Comparison of ENCODE assay signal across 7 mouse cellular contexts in the genomic region with DNA sequence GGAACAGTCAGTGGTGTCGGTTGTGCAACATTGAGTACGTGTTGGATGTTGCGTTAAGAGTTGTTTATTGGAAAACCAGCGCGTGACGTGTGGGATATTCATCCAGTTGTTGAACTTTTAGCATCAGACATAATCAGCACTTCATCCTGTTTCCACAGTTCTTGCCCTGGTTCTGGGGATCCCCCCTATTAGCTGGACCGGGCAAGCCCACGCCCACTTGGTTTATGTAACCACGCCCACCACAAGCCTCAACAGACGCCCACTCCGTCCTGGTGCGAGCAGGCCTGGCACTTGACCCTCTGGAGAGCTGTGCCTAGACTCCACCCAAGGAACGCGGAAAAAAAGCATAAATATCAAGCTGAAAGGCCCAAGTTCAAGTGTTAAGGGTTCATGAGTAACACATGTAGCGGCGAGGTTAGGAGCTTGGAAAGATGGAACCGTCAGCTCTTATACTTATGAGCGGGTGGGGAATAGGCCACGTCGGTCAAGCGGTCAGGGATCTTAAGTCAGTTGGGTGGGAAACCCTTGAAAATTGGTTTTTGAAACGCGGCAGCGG. TPM values are rescaled to one million over a fixed set of nuclear protein-coding genes. Genes with fewer than 3 reads are reported as not detected.
DNase-seq lines count a peak whose midpoint lies in the region; ATAC-seq lines count a peak whose summit lies in the region.

No protein-coding gene starts in this region.

- H3K27ac ChIP-seq in brown adipose tissue, adult 24 weeks (replicated peaks; ENCODE audit: low read depth, low read length): peak overlapping the region; percentile 65
- H3K27ac ChIP-seq in forebrain, embryonic 12.5 days: peak overlapping the region; percentile 96
- H3K27ac ChIP-seq in limb, embryonic 12.5 days: peak overlapping the region; percentile 84
- peak overlapping the region; percentile 88; the same call in 1 of the 2 replicates for H3K27ac ChIP-seq in midbrain, embryonic 11.5 days (ENCODE audit: low read depth, low read length)
- peak overlapping the region; percentile 86 for H3K27ac ChIP-seq in stomach, embryonic 14.5 days (ENCODE audit: low read length)

- DNase-seq in MN1 (ENCODE audit: low spot score): peak; percentile 63
- DNase-seq in midbrain, embryonic 11.5 days (ENCODE audit: low spot score, missing footprints): no peak

- H3K9me3 ChIP-seq in forebrain, embryonic 12.5 days: no peaks in the 10 kb centered on the region
- H3K9me3 ChIP-seq in limb, embryonic 12.5 days: no peaks in the 10 kb centered on the region
- no peaks in the 10 kb centered on the region for H3K9me3 ChIP-seq in midbrain, embryonic 11.5 days (ENCODE audit: control insufficient read depth, low read length)
- H3K9me3 ChIP-seq in stomach, embryonic 14.5 days (ENCODE audit: control insufficient read depth, low read depth, low read length): no peaks in the 10 kb centered on the region

- peak overlapping the region; percentile 39 for H3K9ac ChIP-seq in forebrain, embryonic 12.5 days
- no peak overlapping the region; the same call in 1 of the 2 replicates for H3K9ac ChIP-seq in limb, embryonic 12.5 days (replicated peaks)
- peak overlapping the region; percentile 90 for H3K9ac ChIP-seq in midbrain, embryonic 11.5 days (ENCODE audit: low read length)
- no peak overlapping the region for H3K9ac ChIP-seq in stomach, embryonic 14.5 days (replicated peaks; ENCODE audit: low read depth, low read length)

- no peaks in the 10 kb centered on the region for H3K27me3 ChIP-seq in forebrain, embryonic 12.5 days
- H3K27me3 ChIP-seq in limb, embryonic 12.5 days: no peaks in the 10 kb centered on the region
- no peaks in the 10 kb centered on the region for H3K27me3 ChIP-seq in midbrain, embryonic 11.5 days (ENCODE audit: control insufficient read depth, insufficient read depth, low read length)
- H3K27me3 ChIP-seq in stomach, embryonic 14.5 days (ENCODE audit: control insufficient read depth, insufficient read depth, low read length): no peaks in the 10 kb centered on the region

- 15% methylated on average over 24 of the region's 24 CpGs for WGBS in forebrain, embryonic 12.5 days
- 15% methylated on average over 24 of the region's 24 CpGs for WGBS in limb, embryonic 12.5 days
- WGBS in midbrain, embryonic 11.5 days: 16% methylated on average over 24 of the region's 24 CpGs
- 13% methylated on average over 24 of the region's 24 CpGs for WGBS in stomach, embryonic 14.5 days

- H3K4me2 ChIP-seq in forebrain, embryonic 12.5 days: peak overlapping the region; percentile 93
- peak overlapping the region; percentile 84 for H3K4me2 ChIP-seq in limb, embryonic 12.5 days
- H3K4me2 ChIP-seq in midbrain, embryonic 11.5 days: peak overlapping the region; percentile 91
- peak overlapping the region; percentile 96 for H3K4me2 ChIP-seq in stomach, embryonic 14.5 days (replicated peaks; ENCODE audit: low read depth, low read length)

- peaks cover 16% of the 10 kb centered on the region for H3K4me1 ChIP-seq in brown adipose tissue, adult 24 weeks (ENCODE audit: control insufficient read depth, insufficient read depth, insufficient read length, low read length)
- H3K4me1 ChIP-seq in forebrain, embryonic 12.5 days: peaks cover 29% of the 10 kb centered on the region
- H3K4me1 ChIP-seq in limb, embryonic 12.5 days (replicated peaks): peaks cover 27% of the 10 kb centered on the region
- peaks cover 20% of the 10 kb centered on the region for H3K4me1 ChIP-seq in midbrain, embryonic 11.5 days (ENCODE audit: control insufficient read depth, insufficient read depth, low read length)
- H3K4me1 ChIP-seq in stomach, embryonic 14.5 days (ENCODE audit: control insufficient read depth, insufficient read depth, low read length): peaks cover 18% of the 10 kb centered on the region

- ATAC-seq in forebrain, embryonic 12.5 days (ENCODE audit: low FRiP score): peak; percentile 24
- ATAC-seq in hematopoietic stem cell, adult 5-6 weeks (replicated peaks in 1 of 2; ENCODE audit: insufficient read depth in 1 of 2, low FRiP score in 2 of 2, low TSS enrichment in 1 of 2, low read depth in 1 of 2, poor library complexity in 2 of 2, severe bottlenecking in 2 of 2): peak; percentile 6 to 22; a peak in 2 of 4 replicates
- ATAC-seq in limb, embryonic 12.5 days (ENCODE audit: insufficient number of reproducible peaks, insufficient read depth, low FRiP score, low TSS enrichment, low read depth): peak; percentile 16; the same call in 1 of the 2 replicates
- peak; percentile 26 for ATAC-seq in midbrain, embryonic 11.5 days (ENCODE audit: low FRiP score)
- peak; percentile 16; the same call in 1 of the 2 replicates for ATAC-seq in stomach, embryonic 14.5 days (ENCODE audit: insufficient number of reproducible peaks, insufficient read depth, low FRiP score, low read depth)

- peak overlapping the region; percentile 61 for H3K4me3 ChIP-seq in brown adipose tissue, adult 24 weeks (ENCODE audit: insufficient read depth, low read depth, low read length)
- peak overlapping the region; percentile 82 for H3K4me3 ChIP-seq in forebrain, embryonic 12.5 days (replicated peaks)
- H3K4me3 ChIP-seq in limb, embryonic 12.5 days (replicated peaks): peak overlapping the region; percentile 74
- peak overlapping the region; percentile 78 for H3K4me3 ChIP-seq in midbrain, embryonic 11.5 days (ENCODE audit: low read depth, low read length)
- H3K4me3 ChIP-seq in stomach, embryonic 14.5 days (ENCODE audit: low read depth, low read length): peak overlapping the region; percentile 82

- H3K36me3 ChIP-seq in forebrain, embryonic 12.5 days (replicated peaks): peaks cover 40% of the 10 kb centered on the region
- peaks cover 41% of the 10 kb centered on the region for H3K36me3 ChIP-seq in limb, embryonic 12.5 days
- H3K36me3 ChIP-seq in midbrain, embryonic 11.5 days (ENCODE audit: control insufficient read depth, insufficient read depth, low read length): peaks cover 8% of the 10 kb centered on the region; the same call in 1 of the 2 replicates
- H3K36me3 ChIP-seq in stomach, embryonic 14.5 days (ENCODE audit: control insufficient read depth, insufficient read depth, low read length): peaks cover 31% of the 10 kb centered on the region; the same call in 1 of the 2 replicates

RNA-seq across cellular contexts. Expression of a gene that starts 1.2 kb away (rescaled TPM):
- 7.3 and 9.1 TPM in 2 replicates for polyA plus RNA-seq in brown adipose tissue, adult 24 weeks (2012; ENCODE audit: insufficient read depth, insufficient read length, missing spikeins)
- 18.8 and 19.9 TPM in 2 replicates for polyA plus RNA-seq in forebrain, embryonic 12.5 days (2016; fragmentation: Nextera tagmentation; extraction: Ambion mirVana)
- 9.2 and 14.3 TPM in 2 replicates for total RNA-seq in hematopoietic stem cell, adult 5-6 weeks (2017)
- polyA plus RNA-seq in limb, embryonic 12.5 days (2016; fragmentation: Nextera tagmentation; extraction: Ambion mirVana): 18.7 and 21.2 TPM in 2 replicates
- 13.0 TPM in 2 replicates for polyA plus RNA-seq in midbrain, embryonic 11.5 days (2014; fragmentation: Nextera tagmentation; extraction: Ambion mirVana)
- polyA plus RNA-seq in stomach, embryonic 14.5 days (2014; fragmentation: Nextera tagmentation; extraction: Ambion mirVana): 17.1 and 17.9 TPM in 2 replicates

RNA-seq across cellular contexts. Expression of a gene that starts 10.3 kb away (rescaled TPM):
- polyA plus RNA-seq in brown adipose tissue, adult 24 weeks (2012; ENCODE audit: insufficient read depth, insufficient read length, missing spikeins): 106 and 116 TPM in 2 replicates
- polyA plus RNA-seq in forebrain, embryonic 12.5 days (2016; fragmentation: Nextera tagmentation; extraction: Ambion mirVana): 45.6 and 50.8 TPM in 2 replicates
- total RNA-seq in hematopoietic stem cell, adult 5-6 weeks (2017): 66.1 and 70.0 TPM in 2 replicates
- polyA plus RNA-seq in limb, embryonic 12.5 days (2016; fragmentation: Nextera tagmentation; extraction: Ambion mirVana): 50.3 and 50.7 TPM in 2 replicates
- polyA plus RNA-seq in midbrain, embryonic 11.5 days (2014; fragmentation: Nextera tagmentation; extraction: Ambion mirVana): 48.0 and 50.0 TPM in 2 replicates
- polyA plus RNA-seq in stomach, embryonic 14.5 days (2014; fragmentation: Nextera tagmentation; extraction: Ambion mirVana): 58.9 and 72.3 TPM in 2 replicates

RNA-seq across cellular contexts. Expression of a gene that starts 10.6 kb away (rescaled TPM):
- 90.9 and 113 TPM in 2 replicates for polyA plus RNA-seq in brown adipose tissue, adult 24 weeks (2012; ENCODE audit: insufficient read depth, insufficient read length, missing spikeins)
- 309 and 314 TPM in 2 replicates for polyA plus RNA-seq in forebrain, embryonic 12.5 days (2016; fragmentation: Nextera tagmentation; extraction: Ambion mirVana)
- 112 and 114 TPM in 2 replicates for total RNA-seq in hematopoietic stem cell, adult 5-6 weeks (2017)
- 280 and 286 TPM in 2 replicates for polyA plus RNA-seq in limb, embryonic 12.5 days (2016; fragmentation: Nextera tagmentation; extraction: Ambion mirVana)
- 203 and 215 TPM in 2 replicates for polyA plus RNA-seq in midbrain, embryonic 11.5 days (2014; fragmentation: Nextera tagmentation; extraction: Ambion mirVana)
- polyA plus RNA-seq in stomach, embryonic 14.5 days (2014; fragmentation: Nextera tagmentation; extraction: Ambion mirVana): 258 and 281 TPM in 2 replicates

RNA-seq across cellular contexts. Expression of a gene that starts 27.5 kb away (rescaled TPM):
- 977 and 1,552 TPM in 2 replicates for polyA plus RNA-seq in brown adipose tissue, adult 24 weeks (2012; ENCODE audit: insufficient read depth, insufficient read length, missing spikeins)
- 692 and 734 TPM in 2 replicates for polyA plus RNA-seq in forebrain, embryonic 12.5 days (2016; fragmentation: Nextera tagmentation; extraction: Ambion mirVana)
- 2,498 and 4,881 TPM in 2 replicates for total RNA-seq in hematopoietic stem cell, adult 5-6 weeks (2017)
- 882 and 891 TPM in 2 replicates for polyA plus RNA-seq in limb, embryonic 12.5 days (2016; fragmentation: Nextera tagmentation; extraction: Ambion mirVana)
- 774 and 852 TPM in 2 replicates for polyA plus RNA-seq in midbrain, embryonic 11.5 days (2014; fragmentation: Nextera tagmentation; extraction: Ambion mirVana)
- polyA plus RNA-seq in stomach, embryonic 14.5 days (2014; fragmentation: Nextera tagmentation; extraction: Ambion mirVana): 1,056 and 1,119 TPM in 2 replicates

RNA-seq across cellular contexts. Expression of a gene that starts 31.6 kb away (rescaled TPM):
- 191 and 207 TPM in 2 replicates for polyA plus RNA-seq in brown adipose tissue, adult 24 weeks (2012; ENCODE audit: insufficient read depth, insufficient read length, missing spikeins)
- polyA plus RNA-seq in forebrain, embryonic 12.5 days (2016; fragmentation: Nextera tagmentation; extraction: Ambion mirVana): 126 and 127 TPM in 2 replicates
- 32.8 and 38.3 TPM in 2 replicates for total RNA-seq in hematopoietic stem cell, adult 5-6 weeks (2017)
- polyA plus RNA-seq in limb, embryonic 12.5 days (2016; fragmentation: Nextera tagmentation; extraction: Ambion mirVana): 142 and 151 TPM in 2 replicates
- 126 and 129 TPM in 2 replicates for polyA plus RNA-seq in midbrain, embryonic 11.5 days (2014; fragmentation: Nextera tagmentation; extraction: Ambion mirVana)
- polyA plus RNA-seq in stomach, embryonic 14.5 days (2014; fragmentation: Nextera tagmentation; extraction: Ambion mirVana): 132 and 149 TPM in 2 replicates

Comparison
In these comparisons a context has a peak if more than half of its experiments do, and no peak if none do; other contexts are left out.
1. H3K9ac ChIP-seq: peak in forebrain, embryonic 12.5 days (single experiment) and midbrain, embryonic 11.5 days (single experiment); none in limb, embryonic 12.5 days (single experiment) and stomach, embryonic 14.5 days (single experiment).
2. Peak in every context shown above with its lines, with median percentiles within 50 percentile points of each other: H3K27ac ChIP-seq, H3K4me3 ChIP-seq, ATAC-seq and H3K4me2 ChIP-seq.